Mouse (Mus musculus): ENCODE measurements around the gene Tdrd9. TPM values are rescaled to one million over a fixed set of nuclear protein-coding genes. Genes with fewer than 3 reads are reported as not detected.
A peak's percentile ranks its signal among the peaks of the same experiment; 100 is the strongest.
"Not testable (repeated sequence)": the region's sequence is repeated elsewhere in the genome, so short reads cannot be mapped to it uniquely, and the experiment has no call there.

Gene Tdrd9
- polyA plus RNA-seq, 1 experiment from 2014 or later = not detected

DNA sequence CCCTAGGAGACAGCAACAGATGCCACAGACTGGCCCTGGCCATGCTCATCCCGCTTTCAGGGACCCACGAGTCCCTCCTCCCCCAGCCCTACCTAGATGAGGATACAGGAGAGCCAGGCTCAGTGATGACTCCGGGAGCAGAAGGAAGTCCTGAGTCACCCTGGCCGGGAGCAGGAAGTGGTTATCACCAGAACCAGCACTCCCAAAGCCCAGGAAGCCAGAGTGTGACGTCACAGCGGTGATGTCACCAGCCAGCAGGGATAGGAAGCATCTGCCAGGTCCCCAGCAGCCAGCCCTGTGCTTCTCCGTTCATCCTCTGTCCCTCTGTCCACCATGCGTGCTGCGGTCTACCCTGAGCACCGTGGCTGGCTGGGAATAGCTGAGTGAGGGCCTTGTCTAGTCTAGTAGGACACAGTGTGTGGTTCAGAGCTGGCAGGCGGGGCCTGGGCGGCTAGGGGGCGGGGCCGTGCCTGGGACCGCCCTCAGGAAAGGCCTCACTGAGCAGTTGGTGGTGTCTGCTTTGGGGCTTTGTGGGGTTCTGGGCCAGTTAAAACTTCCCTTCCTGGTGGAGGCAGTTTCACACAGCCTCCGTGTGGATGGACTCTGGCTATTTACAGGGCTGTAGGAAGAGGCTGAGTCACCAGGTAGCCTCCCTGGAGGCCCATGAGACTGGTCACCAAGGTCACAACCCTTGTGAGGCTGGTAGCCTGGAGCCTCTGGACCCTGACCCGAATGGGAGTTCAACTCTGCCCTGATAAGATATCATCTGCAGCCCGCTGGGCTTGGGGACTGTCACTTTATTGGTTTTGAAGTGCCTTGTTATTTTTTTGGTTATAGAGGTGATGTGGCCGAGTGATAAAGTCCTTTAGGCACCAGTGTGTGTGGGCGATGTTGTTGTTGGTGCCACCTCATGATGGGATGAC is 27.0 kb upstream of the Tdrd9 start:
- not testable (repeated sequence) for H3K9me3 ChIP-seq, H3K9ac ChIP-seq, H3K36me3 ChIP-seq, H3K27me3 ChIP-seq
- Histone ChIP-seq H3K4me2 (peak overlapping the region; percentile 31; the same call in 1 of the 2 replicates), H3K4me3 (0 out of 2 replicates have a peak overlapping the region, but pooled peaks have one; percentile 9), H3K27ac (peak overlapping the region; percentile 95), H3K4me1 (peaks cover 38% of the 10 kb centered on the region)
- ATAC-seq (ENCODE audit: borderline replicate concordance, extremely low read depth, low FRiP score, low TSS enrichment) = peak; percentile 71
- 53% methylated on average over 17 of the region's 20 CpGs for WGBS

DNA sequence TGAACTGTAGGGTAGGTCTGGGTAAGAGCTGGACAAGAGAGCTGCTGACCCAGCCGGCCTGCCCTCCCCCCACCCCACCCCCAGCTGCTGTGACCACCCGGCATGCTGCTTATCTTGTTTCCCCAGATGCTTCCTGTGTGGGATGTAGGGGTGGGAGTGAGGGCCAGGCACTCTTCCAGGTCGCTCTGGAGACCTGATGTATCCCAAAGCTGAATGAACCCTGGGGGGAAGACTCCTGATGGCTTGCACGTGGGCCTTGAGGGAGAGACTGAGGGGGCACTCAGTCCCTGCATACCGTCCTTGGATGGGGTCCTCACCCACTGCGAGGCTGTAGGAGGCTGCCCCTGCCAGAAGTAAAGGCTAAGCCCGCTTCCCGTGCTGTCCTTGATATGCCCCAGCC is 26.2 kb upstream of the Tdrd9 start:
- Histone ChIP-seq H3K27me3 (no peaks in the 10 kb centered on the region), H3K36me3 (no peaks in the 10 kb centered on the region), H3K4me3 (no peak overlapping the region), H3K4me2 (peak overlapping the region; percentile 24; the same call in 1 of the 2 replicates), H3K4me1 (peaks cover 39% of the 10 kb centered on the region), H3K27ac (peak overlapping the region; percentile 95), H3K9me3 (no peaks in the 10 kb centered on the region), H3K9ac (no peak overlapping the region)
- peak; percentile 70 for ATAC-seq (ENCODE audit: borderline replicate concordance, extremely low read depth, low FRiP score, low TSS enrichment)
- 16% methylated on average over 8 of the region's 8 CpGs for WGBS

- peak overlapping the region; percentile 24; the same call in 1 of the 2 replicates for H3K4me2 ChIP-seq
- 34% methylated on average over 13 of the region's 15 CpGs for WGBS
- peak; percentile 75 for ATAC-seq (ENCODE audit: borderline replicate concordance, extremely low read depth, low FRiP score, low TSS enrichment)
- H3K9me3 ChIP-seq, H3K4me3 ChIP-seq, H3K36me3 ChIP-seq, H3K9ac ChIP-seq, H3K27me3 ChIP-seq: not testable (repeated sequence)
- peaks cover 44% of the 10 kb centered on the region for H3K4me1 ChIP-seq
- H3K27ac ChIP-seq = peak overlapping the region; percentile 95
Measured at GRCm38 (mm10) chr12:111945765-111946655, 25.3 kb upstream of the Tdrd9 start.

GRCm38 (mm10) chr12:111946716-111947115 is 24.6 kb upstream of the Tdrd9 start:
- Histone ChIP-seq H3K9me3 (no peaks in the 10 kb centered on the region), H3K4me3 (no peak overlapping the region), H3K27ac (peak overlapping the region; percentile 62), H3K4me1 (peaks cover 48% of the 10 kb centered on the region), H3K9ac (no peak overlapping the region), H3K27me3 (no peaks in the 10 kb centered on the region), H3K4me2 (no peak overlapping the region), H3K36me3 (no peaks in the 10 kb centered on the region)
- no peak for ATAC-seq (ENCODE audit: borderline replicate concordance, extremely low read depth, low FRiP score, low TSS enrichment)
- WGBS = 41% methylated on average over 2 of the region's 2 CpGs

- Histone ChIP-seq H3K4me2 (no peak overlapping the region), H3K27ac (0 out of 2 replicates have a peak overlapping the region, but pooled peaks have one; percentile 13), H3K9ac (no peak overlapping the region), H3K36me3 (no peaks in the 10 kb centered on the region), H3K4me3 (no peak overlapping the region), H3K27me3 (no peaks in the 10 kb centered on the region), H3K9me3 (no peaks in the 10 kb centered on the region), H3K4me1 (peaks cover 30% of the 10 kb centered on the region)
- WGBS = 34% methylated on average over 5 of the region's 5 CpGs
- ATAC-seq (ENCODE audit: borderline replicate concordance, extremely low read depth, low FRiP score, low TSS enrichment) = no peak
Measured at GRCm38 (mm10) chr12:111950486-111950885, 20.9 kb upstream of the Tdrd9 start.

- WGBS = 27% methylated on average over 5 of the region's 5 CpGs
- H3K4me2 ChIP-seq = no peak overlapping the region
- no peaks in the 10 kb centered on the region for H3K27me3 ChIP-seq
- no peak overlapping the region for H3K9ac ChIP-seq
- ATAC-seq (ENCODE audit: borderline replicate concordance, extremely low read depth, low FRiP score, low TSS enrichment) = peak; percentile 21; the same call in 1 of the 2 replicates
- H3K4me1 ChIP-seq = peaks cover 21% of the 10 kb centered on the region
- no peak overlapping the region for H3K4me3 ChIP-seq
- no peaks in the 10 kb centered on the region for H3K36me3 ChIP-seq
- H3K27ac ChIP-seq = 0 out of 2 replicates have a peak overlapping the region, but pooled peaks have one; percentile 38
- H3K9me3 ChIP-seq = no peaks in the 10 kb centered on the region
Measured at GRCm38 (mm10) chr12:111951701-111952100, 19.7 kb upstream of the Tdrd9 start.

DNA sequence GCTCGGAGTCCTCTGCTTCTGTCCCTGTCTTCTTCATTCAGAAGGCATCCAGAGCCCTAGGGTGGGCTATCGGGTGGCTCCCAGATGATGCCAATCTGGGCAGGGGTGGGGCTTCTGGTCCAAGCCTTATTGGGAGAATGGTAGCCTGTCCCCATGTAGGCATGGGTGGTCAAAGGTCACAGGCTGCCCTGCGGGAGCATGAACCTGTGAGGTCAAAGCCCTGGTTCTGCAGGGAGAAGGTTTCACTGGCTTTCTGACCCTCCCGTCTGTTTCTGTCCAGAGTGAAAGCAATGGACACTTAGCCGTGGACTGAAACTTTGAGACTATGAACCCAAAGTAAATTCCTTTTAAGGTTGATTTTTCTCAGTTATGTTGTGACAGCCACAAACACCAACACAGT is 15.2 kb upstream of the Tdrd9 start:
- Histone ChIP-seq H3K4me1 (peaks cover 20% of the 10 kb centered on the region), H3K9ac (no peak overlapping the region), H3K4me3 (no peak overlapping the region), H3K36me3 (peaks cover 21% of the 10 kb centered on the region), H3K9me3 (no peaks in the 10 kb centered on the region), H3K27me3 (no peaks in the 10 kb centered on the region), H3K4me2 (no peak overlapping the region), H3K27ac (no peak overlapping the region)
- 67% methylated on average over 5 of the region's 5 CpGs for WGBS
- ATAC-seq (ENCODE audit: borderline replicate concordance, extremely low read depth, low FRiP score, low TSS enrichment) = no peak

GRCm38 (mm10) chr12:111958101-111958865 is 13.1 kb upstream of the Tdrd9 start:
- H3K4me1 ChIP-seq = peaks cover 9% of the 10 kb centered on the region; the same call in 1 of the 2 replicates
- H3K4me3 ChIP-seq = no peak overlapping the region
- H3K9ac ChIP-seq = no peak overlapping the region
- no peaks in the 10 kb centered on the region for H3K9me3 ChIP-seq
- H3K4me2 ChIP-seq = no peak overlapping the region
- H3K27ac ChIP-seq = no peak overlapping the region
- peak; percentile 64; the same call in 1 of the 2 replicates for ATAC-seq (ENCODE audit: borderline replicate concordance, extremely low read depth, low FRiP score, low TSS enrichment)
- peaks cover 35% of the 10 kb centered on the region for H3K36me3 ChIP-seq
- H3K27me3 ChIP-seq = no peaks in the 10 kb centered on the region
- 38% methylated on average over 9 of the region's 9 CpGs for WGBS

GRCm38 (mm10) chr12:111963339-111963738 is 8.0 kb upstream of the Tdrd9 start:
- WGBS = 85% methylated on average over 5 of the region's 5 CpGs
- Histone ChIP-seq H3K9me3 (no peaks in the 10 kb centered on the region), H3K4me3 (no peak overlapping the region), H3K27ac (no peak overlapping the region), H3K9ac (no peak overlapping the region), H3K27me3 (no peaks in the 10 kb centered on the region), H3K36me3 (peaks cover 35% of the 10 kb centered on the region), H3K4me2 (no peak overlapping the region), H3K4me1 (peaks cover 13% of the 10 kb centered on the region)
- no peak for ATAC-seq (ENCODE audit: borderline replicate concordance, extremely low read depth, low FRiP score, low TSS enrichment)

DNA sequence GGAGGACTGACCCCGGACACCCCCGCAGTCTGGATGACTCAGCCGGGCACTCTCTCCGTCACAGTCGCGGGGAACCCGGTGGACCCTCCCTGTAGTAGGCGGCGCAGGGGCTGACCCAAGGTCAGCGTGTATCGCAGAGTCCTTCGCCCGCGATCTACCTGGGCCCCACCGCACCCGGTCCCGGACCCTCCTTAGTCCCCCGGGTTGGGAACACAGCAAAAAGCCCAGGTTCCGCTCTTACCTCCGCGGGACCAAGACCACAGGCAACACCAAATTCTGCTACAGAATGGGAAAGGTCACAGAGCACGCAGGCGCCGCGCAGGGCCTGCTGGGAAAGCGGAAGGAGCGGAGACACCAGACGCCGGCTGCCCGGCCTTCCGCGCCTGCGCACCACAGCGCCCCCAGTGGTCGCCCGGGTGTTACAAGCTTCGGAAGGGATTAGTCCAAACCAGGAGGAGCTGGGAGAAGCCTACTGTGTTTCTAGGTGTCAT is 4.6 kb upstream of the Tdrd9 start, which contains the start of gene Atp5mpl:
TSS of gene Atp5mpl (minus strand) at position 295 of the 491 bp plus-strand sequence.
- ATAC-seq (ENCODE audit: borderline replicate concordance, extremely low read depth, low FRiP score, low TSS enrichment) = peak; percentile 90
- Histone ChIP-seq H3K9me3 (no peaks in the 10 kb centered on the region), H3K4me2 (peak within 1 kb of the TSS; percentile 75), H3K27me3 (no peaks in the 10 kb centered on the region), H3K4me3 (peak within 1 kb of the TSS; percentile 85), H3K9ac (peak within 1 kb of the TSS; percentile 75), H3K4me1 (peaks cover 11% of the 10 kb centered on the region), H3K36me3 (peaks cover 9% of the 10 kb centered on the region), H3K27ac (0 out of 2 replicates have a peak within 1 kb of the TSS, but pooled peaks have one; percentile 35)
- WGBS = under 1% methylated on average over 37 of the region's 37 CpGs

GRCm38 (mm10) chr12:111970085-111970484 is 1.3 kb upstream of the Tdrd9 start:
- Histone ChIP-seq H3K4me2 (no peak overlapping the region), H3K27ac (no peak overlapping the region)
- no peak for ATAC-seq (ENCODE audit: borderline replicate concordance, extremely low read depth, low FRiP score, low TSS enrichment)

More at GRCm38 (mm10) chr12:111970085-111970484, 1.3 kb upstream of the Tdrd9 start:
- H3K4me1 ChIP-seq = peaks cover 11% of the 10 kb centered on the region
- H3K27me3 ChIP-seq = no peaks in the 10 kb centered on the region
- H3K9me3 ChIP-seq = no peaks in the 10 kb centered on the region
- WGBS = 59% methylated on average over 4 of the region's 4 CpGs
- H3K36me3 ChIP-seq = no peaks in the 10 kb centered on the region
- no peak overlapping the region for H3K4me3 ChIP-seq
- no peak overlapping the region for H3K9ac ChIP-seq

All from lung, embryonic 15.5 days (tissue).